Mouse (Mus musculus): ENCODE results near the gene Olfr1471. TPM values are rescaled to one million over a fixed set of nuclear protein-coding genes. Genes with fewer than 3 reads are reported as not detected.
"Not testable (repeated sequence)": the region's sequence is repeated elsewhere in the genome, so short reads cannot be mapped to it uniquely, and the experiment has no call there.

The Olfr1471 gene
- not detected in 2 replicates for polyA plus RNA-seq (2015; fragmentation: Nextera tagmentation; extraction: Ambion mirVana)

- not testable (repeated sequence) for DNase-seq (ENCODE audit: low spot score)
Observed at GRCm38 (mm10) chr19:13443109-13443508, at the start of gene Olfr1471. Gene Olfr1471, plus strand, starts transcription at chr19:13443409.

- no peak for DNase-seq (ENCODE audit: low spot score)
Observed at GRCm38 (mm10) chr19:13407549-13407948, 35.7 kb upstream of the Olfr1471 start, which contains the start of gene Olfr1469. Gene Olfr1469, plus strand, starts transcription at chr19:13407849.

GRCm38 (mm10) chr19:13455986-13456385 lies 12.8 kb downstream of the Olfr1471 start, which contains the start of gene Olfr1472:
Gene Olfr1472, minus strand, starts transcription at chr19:13456086.
- DNase-seq (ENCODE audit: low spot score) = no peak

- DNase-seq (ENCODE audit: low spot score) = not testable (repeated sequence)
Observed at GRCm38 (mm10) chr19:13469265-13469664, 26.1 kb downstream of the Olfr1471 start, which contains the start of gene Olfr1474. Gene Olfr1474, plus strand, starts transcription at chr19:13469565.

- no peak for DNase-seq (ENCODE audit: low spot score)
Observed at GRCm38 (mm10) chr19:13480096-13480495, 36.9 kb downstream of the Olfr1471 start, which contains the start of gene Olfr1475. Gene Olfr1475, minus strand, starts transcription at chr19:13480196.

GRCm38 (mm10) chr19:13500246-13500645 lies 57.0 kb downstream of the Olfr1471 start, which contains the start of gene Olfr1477:
Gene Olfr1477, plus strand, starts transcription at chr19:13500546.
- DNase-seq (ENCODE audit: low spot score) = no peak

Other genes with a start within 250 kb of the Olfr1471 start
- gene Olfr1463, start 212.1 kb upstream of the Olfr1471 start, polyA plus RNA-seq (2015; fragmentation: Nextera tagmentation; extraction: Ambion mirVana) = not detected in 2 replicates
- gene Olfr1465, start 127.9 kb upstream of the Olfr1471 start, polyA plus RNA-seq (2015; fragmentation: Nextera tagmentation; extraction: Ambion mirVana) = not detected in 2 replicates
- not detected in 2 replicates for gene Olfr1466, start 104.5 kb upstream of the Olfr1471 start, polyA plus RNA-seq (2015; fragmentation: Nextera tagmentation; extraction: Ambion mirVana)
- gene Olfr1467, start 81.2 kb upstream of the Olfr1471 start, polyA plus RNA-seq (2015; fragmentation: Nextera tagmentation; extraction: Ambion mirVana) = not detected in 2 replicates
- gene Olfr1469, start 35.6 kb upstream of the Olfr1471 start, polyA plus RNA-seq (2015; fragmentation: Nextera tagmentation; extraction: Ambion mirVana) = not detected in 2 replicates
- gene Olfr1472, start 12.7 kb downstream of the Olfr1471 start, polyA plus RNA-seq (2015; fragmentation: Nextera tagmentation; extraction: Ambion mirVana) = not detected in 2 replicates
- gene Olfr1474, start 26.2 kb downstream of the Olfr1471 start, polyA plus RNA-seq (2015; fragmentation: Nextera tagmentation; extraction: Ambion mirVana) = not detected in 2 replicates
- gene Olfr1475, start 36.8 kb downstream of the Olfr1471 start, polyA plus RNA-seq (2015; fragmentation: Nextera tagmentation; extraction: Ambion mirVana) = not detected in 2 replicates
- gene Olfr1477, start 57.1 kb downstream of the Olfr1471 start, polyA plus RNA-seq (2015; fragmentation: Nextera tagmentation; extraction: Ambion mirVana) = not detected in 2 replicates
- gene Olfr1480, start 84.5 kb downstream of the Olfr1471 start, polyA plus RNA-seq (2015; fragmentation: Nextera tagmentation; extraction: Ambion mirVana) = not detected in 2 replicates
- not detected in 2 replicates for gene Olfr1484, start 140.1 kb downstream of the Olfr1471 start, polyA plus RNA-seq (2015; fragmentation: Nextera tagmentation; extraction: Ambion mirVana)
- gene Olfr1487, start 174.0 kb downstream of the Olfr1471 start, polyA plus RNA-seq (2015; fragmentation: Nextera tagmentation; extraction: Ambion mirVana) = not detected in 2 replicates
- not detected in 2 replicates for gene Olfr1489, start 188.2 kb downstream of the Olfr1471 start, polyA plus RNA-seq (2015; fragmentation: Nextera tagmentation; extraction: Ambion mirVana)
- not detected in 2 replicates for gene Olfr1490, start 207.7 kb downstream of the Olfr1471 start, polyA plus RNA-seq (2015; fragmentation: Nextera tagmentation; extraction: Ambion mirVana)